Mouse (Mus musculus) CH12.LX (cell line): Measurements from ENCODE around the gene Rbm14. TPM values are rescaled to one million over a fixed set of nuclear protein-coding genes. Genes with fewer than 3 reads are reported as not detected.

ENCODE experiments used
- DNase-seq: peaks from one replicate; pipeline ENCODE4 v3.0.0-alpha.2; 2013; ENCODE audit errors: extremely low read depth
- H3K27ac ChIP-seq: 2 replicates; pipeline ENCODE4 v1.5.1; 2012; ENCODE audit warnings: low read depth, mild to moderate bottlenecking, control low read depth, moderate library complexity; ENCODE audit not compliant: insufficient read depth
- H3K27me3 ChIP-seq: replicated peaks from 2 replicates; pipeline ENCODE3; 2012; ENCODE audit warnings: inconsistent platforms
- H3K36me3 ChIP-seq, 2 experiments: replicated peaks in 1 of 2; 2 replicates each; pipeline versions ENCODE3 to v1.6.1; 2012; ENCODE audit warnings: inconsistent platforms in 1 of 2, low read length in 1 of 2, mild to moderate bottlenecking in 1 of 2, mixed read lengths in 1 of 2, moderate library complexity in 1 of 2; ENCODE audit not compliant: control insufficient read depth in 1 of 2, insufficient read depth in 1 of 2
- H3K4me1 ChIP-seq, 2 experiments: 2 replicates each; pipeline ENCODE4 v1.6.1; 2012; ENCODE audit warnings: inconsistent platforms in 1 of 2, moderate library complexity in 1 of 2; ENCODE audit not compliant: insufficient read depth in 2 of 2, control insufficient read depth in 1 of 2
- H3K4me2 ChIP-seq: 2 replicates; pipeline ENCODE4 v1.6.1; 2012; ENCODE audit warnings: low read depth, mild to moderate bottlenecking, control low read depth; ENCODE audit not compliant: poor library complexity, insufficient read depth, severe bottlenecking
- H3K4me3 ChIP-seq, 3 experiments: fragments of 150-350 bp in 1 of 3; sonication (generic) in 1 of 3; replicated peaks in 1 of 3; 2 replicates each; pipeline versions ENCODE3 to v1.5.1; 2011 to 2012; ENCODE audit warnings: low read depth in 2 of 3, low read length in 2 of 3, mild to moderate bottlenecking in 2 of 3, moderate library complexity in 2 of 3, control low read depth in 1 of 3, improper control_type of control experiment in 1 of 3, inconsistent platforms in 1 of 3, mixed read lengths in 1 of 3; ENCODE audit not compliant: poor library complexity in 1 of 3
- H3K79me2 ChIP-seq: replicated peaks from 2 replicates; pipeline ENCODE4 v1.6.1; 2012; ENCODE audit warnings: mild to moderate bottlenecking, moderate library complexity; ENCODE audit not compliant: control insufficient read depth, poor library complexity, insufficient read depth, severe bottlenecking; ENCODE audit errors: extremely low read depth
- H3K9ac ChIP-seq: 2 replicates; pipeline ENCODE4 v1.6.1; 2012; ENCODE audit warnings: low read depth, mild to moderate bottlenecking, control low read depth, moderate library complexity; ENCODE audit not compliant: insufficient read depth
- H3K9me3 ChIP-seq: replicated peaks from 2 replicates; pipeline ENCODE3; 2012; ENCODE audit warnings: low read length, inconsistent platforms, mixed read lengths
- CHD2 ChIP-seq: IDR thresholded peaks from 2 replicates; pipeline ENCODE4 v1.6.1; 2011; ENCODE audit warnings: low read length, improper control_type of control experiment
- ELF1 ChIP-seq: IDR thresholded peaks from 2 replicates; pipeline ENCODE4 v1.6.1; 2014; ENCODE audit warnings: low read depth, mild to moderate bottlenecking, inconsistent platforms, low read length, improper control_type of control experiment
- EP300 ChIP-seq: IDR thresholded peaks from 2 replicates; pipeline ENCODE4 v1.6.1; 2011; ENCODE audit warnings: low read length, improper control_type of control experiment
- HCFC1 ChIP-seq: IDR thresholded peaks from 2 replicates; pipeline ENCODE4 v1.6.1; 2012; ENCODE audit warnings: low read depth, mild to moderate bottlenecking, inconsistent platforms, low read length, improper control_type of control experiment
- JUN ChIP-seq: IDR thresholded peaks from 2 replicates; pipeline ENCODE4 v1.6.1; 2011; ENCODE audit warnings: low read depth, mild to moderate bottlenecking, low read length, improper control_type of control experiment, moderate library complexity; ENCODE audit not compliant: insufficient read depth
- KAT2A ChIP-seq: IDR thresholded peaks from 2 replicates; pipeline ENCODE4 v1.6.1; 2012; ENCODE audit warnings: low read length, improper control_type of control experiment, inconsistent platforms; ENCODE audit not compliant: insufficient replicate concordance
- MAFK ChIP-seq: IDR thresholded peaks from 2 replicates; pipeline ENCODE4 v1.6.1; 2011; ENCODE audit warnings: low read length, improper control_type of control experiment; ENCODE audit not compliant: insufficient replicate concordance
- MAX ChIP-seq: IDR thresholded peaks from 2 replicates; pipeline ENCODE4 v1.6.1; 2011; ENCODE audit warnings: low read length, improper control_type of control experiment
- MYC ChIP-seq: IDR thresholded peaks from 2 replicates; pipeline ENCODE4 v1.6.1; 2011; ENCODE audit warnings: low read depth, mild to moderate bottlenecking, improper control_type of control experiment, low read length
- NELFE ChIP-seq: IDR thresholded peaks from 2 replicates; pipeline ENCODE4 v1.6.1; 2011; ENCODE audit warnings: low read depth, low read length, improper control_type of control experiment
- NRF1 ChIP-seq: IDR thresholded peaks from 2 replicates; pipeline ENCODE4 v1.6.1; 2014; ENCODE audit warnings: low read depth, mild to moderate bottlenecking, inconsistent platforms, low read length, improper control_type of control experiment, moderate library complexity
- SIN3A ChIP-seq: IDR thresholded peaks from 2 replicates; pipeline ENCODE4 v1.6.1; 2012; ENCODE audit warnings: low read length, improper control_type of control experiment, inconsistent platforms
- UBTF ChIP-seq: IDR thresholded peaks from 2 replicates; pipeline ENCODE4 v1.6.1; 2012; ENCODE audit warnings: low read depth, mild to moderate bottlenecking, inconsistent platforms, low read length, improper control_type of control experiment, moderate library complexity
- USF1 ChIP-seq: IDR thresholded peaks from 2 replicates; pipeline ENCODE4 v1.6.1; 2014; ENCODE audit warnings: low read depth, mild to moderate bottlenecking, inconsistent platforms, low read length, improper control_type of control experiment
- ZC3H11A ChIP-seq: IDR thresholded peaks from 2 replicates; pipeline ENCODE4 v1.6.1; 2012; ENCODE audit warnings: low read depth, mild to moderate bottlenecking, inconsistent platforms, low read length, improper control_type of control experiment
- ZNF384 ChIP-seq: IDR thresholded peaks from 2 replicates; pipeline ENCODE4 v1.6.1; 2012; ENCODE audit warnings: low read depth, low read length, improper control_type of control experiment, inconsistent platforms
- dilution Hi-C: fragments of 300-500 bp; cut with MboI; formaldehyde crosslinking; loops from 2 replicates; pipeline ENCODE4 v1.14.3; 2020; ENCODE audit warnings: low sequenced_read_pairs; ENCODE audit not compliant: extremely low pct_unique_long_range_greater_than_20kb, extremely low pct_ligation_motif_present
- in situ Hi-C: fragments of 300-500 bp; cut with MboI; formaldehyde crosslinking; loops from 3 replicates; pipeline ENCODE4 v1.14.3; 2019; ENCODE audit warnings: low sequenced_read_pairs, low pct_ligation_motif_present, low pct_unique_long_range_greater_than_20kb, mixed read lengths
- polyA plus RNA-seq: library from polyadenylated mRNA; unstranded; fragments of >175 nt; gene quantifications from 2 replicates; pipeline ENCODE4 v1.2.1, GENCODE M21; 2012; ENCODE audit warnings: low read depth; ENCODE audit not compliant: insufficient read length
- total RNA-seq, 2 experiments: library from RNA; depleted of rRNA; stranded (reverse); fragments of 300-350 nt in 1 of 2; fragments of >200 nt in 1 of 2; gene quantifications; 2 replicates each; pipeline ENCODE4 v1.2.3; 2012 to 2014

Gene Rbm14
- total and polyA plus RNA-seq, 3 experiments = 19.1 to 59.1 (median 47.1) TPM

- dilution Hi-C loops = no loop called here
These were observed 28.5 kb downstream of the Rbm14 start for GRCm38 (mm10) chr19:4782891-4783290.

GRCm38 (mm10) chr19:4772785-4773184, 38.6 kb downstream of the Rbm14 start:
- Histone ChIP-seq H3K79me2 (peaks cover 80% of the 10 kb centered on the region), H3K9ac (no peak overlapping the region), H3K4me1 (peaks cover 0 to 53% of the 10 kb centered on the region in 2 experiments; a peak in 2 of 4 replicates), H3K27me3 (no peaks in the 10 kb centered on the region), H3K4me2 (no peak overlapping the region), H3K27ac (no peak overlapping the region), H3K9me3 (no peaks in the 10 kb centered on the region), H3K4me3 (no peak overlapping the region), H3K36me3 (peaks cover 62 to 96% of the 10 kb centered on the region in 2 experiments)
- dilution Hi-C loops (no loop called here), in situ Hi-C loops (no loop called here)
- no peak for DNase-seq
- TF ChIP-seq KAT2A = no peak
- TF ChIP-seq NRF1 = no peak
- no peak for TF ChIP-seq JUN
- no peak for TF ChIP-seq HCFC1
- no peak for TF ChIP-seq MAFK
- no peak for TF ChIP-seq MAX
- TF ChIP-seq ZC3H11A = no peak
- TF ChIP-seq ELF1 = no peak
- no peak for TF ChIP-seq ZNF384
- TF ChIP-seq SIN3A = no peak
- no peak for TF ChIP-seq EP300
- no peak for TF ChIP-seq NELFE
- no peak for TF ChIP-seq UBTF
- TF ChIP-seq MYC = no peak

More at GRCm38 (mm10) chr19:4782891-4783290, 28.5 kb downstream of the Rbm14 start:
- no peak overlapping the region for H3K27ac ChIP-seq
- peaks cover 61 to 96% of the 10 kb centered on the region in 2 experiments for H3K36me3 ChIP-seq
- TF ChIP-seq CHD2 (no peak), EP300 (no peak), MYC (no peak), USF1 (no peak)
- DNase-seq = no peak
- no peak overlapping the region for H3K4me2 ChIP-seq
- no peaks in the 10 kb centered on the region for H3K27me3 ChIP-seq
- in situ Hi-C loops = no loop called here
- H3K79me2 ChIP-seq = peaks cover 88% of the 10 kb centered on the region
- H3K9ac ChIP-seq = no peak overlapping the region
- no peaks in the 10 kb centered on the region for H3K9me3 ChIP-seq
- H3K4me3 ChIP-seq = no peak overlapping the region
- peaks cover 7 to 23% of the 10 kb centered on the region in 2 experiments for H3K4me1 ChIP-seq
